Mouse (Mus musculus): ENCODE measurements around the gene Marf1.
"Not testable (repeated sequence)": the region's sequence is repeated elsewhere in the genome, so short reads cannot be mapped to it uniquely, and the experiment has no call there.

The Marf1 gene

DNA sequence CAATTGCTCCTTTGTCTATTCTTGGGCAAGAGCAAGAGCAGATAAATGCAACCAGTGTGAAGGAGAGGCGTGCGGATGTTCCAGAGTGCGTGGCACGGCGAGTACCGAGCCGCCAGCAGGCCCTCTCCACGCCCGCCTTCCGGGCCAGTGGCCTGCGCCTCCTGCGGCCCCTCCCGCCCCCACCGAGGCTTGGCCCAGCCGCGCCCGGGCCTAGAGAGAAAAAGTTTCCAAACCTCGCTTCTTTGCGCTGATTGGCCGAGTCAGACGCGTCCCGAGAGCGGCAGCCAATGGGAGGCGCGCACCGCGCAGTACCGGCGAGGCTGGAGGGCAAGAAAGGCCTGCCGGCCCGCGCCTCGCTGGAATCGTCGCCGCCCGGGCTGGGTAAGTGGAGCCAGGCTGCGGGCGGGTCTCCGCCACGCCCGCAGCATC lies at the start of gene Marf1, which contains the start of gene Nde1:
Gene Marf1, minus strand, starts transcription at position 364 of the 429 bp plus-strand sequence.
Gene Nde1, plus strand, starts transcription at position 288 of the 429 bp plus-strand sequence.
- peak; percentile 98 for DNase-seq (ENCODE audit: extremely low read depth, insufficient read length, low spot score)

DNA sequence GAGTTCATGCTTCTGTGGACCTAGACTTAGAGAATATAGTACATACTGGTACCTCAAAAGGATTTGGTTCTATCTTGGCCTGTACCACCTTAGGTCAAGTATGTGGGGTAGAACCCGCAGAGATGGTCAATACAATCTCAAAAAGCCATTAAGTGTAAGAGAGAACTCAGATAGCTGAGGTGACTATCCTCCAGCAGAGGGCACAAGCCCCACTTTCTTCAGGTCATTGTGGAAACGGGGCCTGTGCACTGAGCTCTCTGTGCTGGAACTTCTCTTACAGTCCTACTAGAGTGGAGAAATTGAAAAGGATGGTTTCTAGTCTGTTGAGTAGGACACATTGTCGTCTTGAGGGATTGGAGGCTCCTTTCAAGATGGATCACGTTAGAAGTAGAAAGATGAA lies 35.6 kb upstream of the Marf1 start:
- DNase-seq (ENCODE audit: extremely low read depth, insufficient read length, low spot score): no peak

DNA sequence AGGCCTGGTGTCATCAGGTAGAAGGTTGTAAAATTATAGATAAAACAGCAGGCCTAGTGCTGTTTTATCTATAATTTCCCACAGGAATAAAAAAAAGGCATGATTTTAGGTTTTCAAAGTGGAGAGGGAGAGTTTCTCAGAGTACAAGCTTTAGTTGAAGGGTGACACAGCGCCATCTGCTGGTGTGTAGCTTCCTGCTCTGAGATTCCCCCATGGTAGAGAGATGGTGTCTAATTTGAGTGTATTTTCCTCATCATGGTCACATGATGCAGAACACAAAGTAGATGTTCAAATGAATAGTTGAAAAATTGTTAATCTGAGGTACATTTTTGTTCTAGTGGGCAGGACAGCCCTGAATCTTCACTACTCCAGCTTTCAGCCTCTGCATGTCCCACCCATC lies 32.3 kb upstream of the Marf1 start:
- no peak for DNase-seq (ENCODE audit: extremely low read depth, insufficient read length, low spot score)

DNA sequence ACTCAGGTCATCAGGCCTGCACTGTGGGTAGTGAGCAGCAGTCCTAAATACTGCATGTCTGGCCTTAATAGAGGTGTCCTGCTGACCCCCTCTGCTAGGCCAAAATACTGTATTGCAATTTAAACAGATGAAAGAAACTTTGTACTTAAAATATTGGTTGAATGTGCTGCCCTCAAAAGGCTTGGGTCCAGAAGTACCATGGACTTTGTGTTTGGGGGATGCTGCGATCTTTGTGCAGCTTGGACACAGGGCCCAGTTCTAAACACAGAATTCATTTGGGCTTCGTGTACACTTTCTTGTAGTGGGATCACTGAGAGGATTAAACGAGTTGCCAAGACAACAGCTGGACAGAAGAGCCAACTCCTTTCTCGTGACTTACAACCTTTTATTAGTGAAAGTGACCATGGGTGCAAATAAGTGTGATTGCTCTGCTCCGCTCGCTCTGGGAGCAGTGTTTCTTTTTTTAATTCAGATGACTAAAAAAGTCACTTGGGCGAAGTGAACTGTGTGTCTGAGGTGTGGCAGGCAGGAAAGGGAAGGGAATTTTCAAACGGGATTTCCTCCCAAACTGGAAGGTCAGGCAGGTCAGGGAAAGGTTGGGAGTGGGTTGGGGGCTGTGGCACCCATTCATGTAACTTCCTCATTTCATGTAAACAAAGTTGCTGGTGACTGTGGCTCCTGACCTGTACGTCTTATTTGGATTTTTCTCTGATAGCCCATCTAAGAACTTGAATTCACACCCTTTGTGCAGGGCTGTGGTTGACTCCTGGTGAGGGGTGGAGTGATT lies 31.2 kb upstream of the Marf1 start:
- DNase-seq (ENCODE audit: extremely low read depth, insufficient read length, low spot score): no peak

DNA sequence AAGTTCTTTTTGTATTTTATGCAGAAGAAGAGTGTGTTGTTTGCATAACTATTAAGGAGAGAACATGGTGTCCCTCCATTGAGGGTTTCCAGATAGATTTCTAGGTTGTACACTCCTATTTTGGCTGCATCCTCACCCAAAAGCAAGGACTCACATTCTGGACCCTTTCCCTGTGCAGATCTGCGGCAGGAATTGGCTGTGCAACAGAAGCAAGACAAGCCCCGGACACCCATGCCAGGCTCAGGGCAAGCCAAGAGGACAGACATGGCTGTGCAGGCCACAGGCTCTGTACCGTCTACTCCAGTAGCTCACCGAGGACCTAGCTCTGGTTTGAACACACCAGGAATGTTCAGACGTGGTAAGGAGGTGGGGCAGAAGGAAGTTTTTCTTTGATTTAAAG lies 22.4 kb upstream of the Marf1 start:
- no peak for DNase-seq (ENCODE audit: extremely low read depth, insufficient read length, low spot score)

DNA sequence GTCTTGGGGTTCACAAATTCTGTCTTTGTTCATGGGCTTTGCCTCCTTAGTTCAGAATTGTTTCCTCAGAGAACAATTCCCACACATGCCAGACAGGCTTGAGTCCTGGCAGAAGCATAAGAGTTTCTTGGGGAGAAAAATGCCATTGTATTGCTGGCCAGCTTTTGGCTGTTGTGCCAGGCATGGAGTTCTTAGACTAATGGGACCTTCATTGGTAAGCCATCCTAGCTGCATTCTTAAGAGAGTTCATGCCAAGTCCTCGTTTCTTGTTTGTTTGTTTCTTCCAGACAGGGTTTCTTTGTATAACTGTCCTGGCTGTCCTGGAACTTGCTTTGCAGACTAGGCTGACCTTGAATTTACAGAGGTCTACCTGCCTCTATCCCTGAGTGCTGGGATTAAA lies 20.7 kb upstream of the Marf1 start:
- DNase-seq (ENCODE audit: extremely low read depth, insufficient read length, low spot score): no peak

DNA sequence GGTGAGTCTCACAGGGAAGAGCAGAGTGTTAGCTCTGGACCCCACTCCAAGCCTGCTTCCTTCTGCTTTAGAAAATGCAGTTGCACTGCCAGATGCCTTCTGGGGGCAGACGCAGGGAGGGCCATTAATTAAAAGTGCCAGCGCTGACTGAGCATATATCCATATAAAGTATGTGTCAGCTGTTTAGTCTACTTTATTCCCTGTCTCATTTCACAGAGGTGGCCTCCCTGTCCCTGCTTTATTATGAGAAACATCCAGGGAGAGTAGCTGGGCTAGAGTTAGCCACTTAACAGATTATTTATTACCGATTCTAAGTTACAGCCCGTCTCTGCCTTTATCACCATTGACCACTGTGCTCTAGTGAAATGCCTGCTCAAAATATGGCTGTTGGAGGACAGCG lies 19.2 kb upstream of the Marf1 start:
- no peak for DNase-seq (ENCODE audit: extremely low read depth, insufficient read length, low spot score)

DNA sequence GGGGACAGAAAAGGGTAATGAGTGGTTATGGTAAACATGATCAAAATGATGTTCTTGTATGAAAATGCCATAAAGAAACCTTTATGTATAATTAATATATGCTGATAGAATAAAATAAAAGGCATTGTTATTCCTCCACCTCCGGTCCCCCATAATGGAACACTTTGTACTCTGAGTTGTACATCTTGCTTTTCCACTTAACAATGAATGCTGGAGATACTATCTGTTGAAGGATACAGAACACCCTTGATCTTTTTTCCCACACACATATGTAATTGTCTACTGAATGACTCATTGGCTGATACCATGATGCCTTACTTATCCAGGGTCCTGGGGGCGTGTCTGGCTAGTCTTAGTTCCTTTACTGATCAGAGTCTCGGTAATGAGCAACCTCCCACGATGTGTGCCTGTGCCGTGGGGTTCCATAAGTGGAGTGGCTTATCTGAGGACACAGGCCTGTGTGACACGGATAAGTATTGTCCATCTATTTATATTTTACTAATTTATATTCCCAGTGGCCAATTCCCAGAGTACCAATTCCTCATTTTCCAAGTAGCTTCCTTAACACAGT lies 17.1 kb upstream of the Marf1 start:
- no peak for DNase-seq (ENCODE audit: extremely low read depth, insufficient read length, low spot score)

DNA sequence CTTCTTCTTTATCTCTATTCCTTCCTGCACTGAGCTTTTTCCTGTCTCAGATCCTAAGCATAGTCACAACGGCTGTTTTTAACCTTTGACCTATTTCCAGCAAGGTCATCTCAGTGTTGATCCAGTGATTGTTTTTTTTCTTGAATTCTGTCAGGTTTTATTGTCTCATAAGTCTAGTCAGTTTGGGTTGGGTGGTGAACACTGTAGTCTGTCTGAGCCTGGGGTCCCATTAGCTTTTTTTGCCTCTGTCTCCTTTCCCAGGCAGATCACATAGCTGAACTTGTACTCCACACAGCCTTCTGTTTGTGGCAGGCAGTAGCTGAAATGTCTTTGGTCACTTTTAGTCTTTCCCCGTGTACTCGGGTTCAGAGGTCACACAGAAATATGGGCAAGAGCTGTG lies 14.9 kb upstream of the Marf1 start:
- no peak for DNase-seq (ENCODE audit: extremely low read depth, insufficient read length, low spot score)

DNA sequence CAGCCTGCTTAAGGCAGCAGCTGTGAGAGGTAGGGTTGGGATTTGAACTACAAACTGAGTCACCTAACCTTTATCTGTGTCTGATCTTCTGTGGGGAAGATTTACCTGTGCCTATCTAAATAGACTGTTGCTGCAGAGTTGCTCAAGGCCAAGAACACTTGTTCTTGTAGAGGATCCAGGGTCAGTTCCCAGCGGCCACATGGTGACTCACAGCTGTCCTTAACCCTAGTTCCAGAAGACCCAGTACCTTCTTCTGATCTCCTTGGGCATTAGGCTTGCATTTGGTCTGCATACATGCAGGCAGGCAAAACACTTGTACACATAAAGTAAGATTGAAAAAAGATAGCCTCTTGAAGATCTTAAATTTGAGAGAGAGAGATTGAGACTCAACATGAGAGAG lies 6.6 kb upstream of the Marf1 start:
- DNase-seq (ENCODE audit: extremely low read depth, insufficient read length, low spot score): no peak

DNA sequence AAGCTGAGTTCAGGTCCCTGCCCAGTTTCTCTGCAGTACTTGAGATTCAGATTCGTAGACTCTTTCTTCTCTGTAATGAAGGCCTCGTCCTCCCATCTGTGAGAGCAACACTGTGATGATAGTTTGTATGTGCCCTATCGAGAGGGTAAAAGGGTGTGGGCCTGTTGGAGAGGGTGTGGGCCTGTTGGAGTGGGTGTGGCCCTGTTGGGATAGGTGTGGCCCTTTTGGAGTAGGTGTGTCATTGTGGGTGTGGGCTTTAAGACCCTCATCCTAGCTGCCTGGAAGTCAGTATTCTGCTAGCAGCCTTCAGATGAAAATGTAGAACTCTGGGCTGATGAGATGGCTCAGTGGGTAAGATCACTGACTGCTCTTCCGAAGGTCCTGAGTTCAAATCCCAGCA lies 3.3 kb upstream of the Marf1 start:
- no peak for DNase-seq (ENCODE audit: extremely low read depth, insufficient read length, low spot score)

DNA sequence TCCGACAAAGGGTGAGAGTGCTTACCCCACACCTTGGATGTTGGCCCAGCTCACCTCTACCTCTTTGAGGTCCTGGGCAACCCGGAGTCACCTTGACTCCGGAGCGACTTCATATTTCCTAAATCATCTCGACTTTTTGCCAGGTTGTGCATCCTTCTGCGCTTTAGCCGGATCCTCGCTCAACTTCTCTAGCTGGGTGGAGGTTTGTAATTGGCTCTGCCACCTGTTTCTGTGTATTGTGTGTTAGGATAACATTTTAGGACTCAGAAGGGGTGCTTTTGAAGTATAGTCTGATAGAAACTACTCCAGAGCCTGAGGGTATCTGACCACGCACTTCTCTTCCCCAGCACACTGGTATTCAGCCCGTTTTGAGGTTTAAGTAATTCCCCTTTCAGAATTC lies 580 bp upstream of the Marf1 start:
- DNase-seq (ENCODE audit: extremely low read depth, insufficient read length, low spot score): no peak

DNA sequence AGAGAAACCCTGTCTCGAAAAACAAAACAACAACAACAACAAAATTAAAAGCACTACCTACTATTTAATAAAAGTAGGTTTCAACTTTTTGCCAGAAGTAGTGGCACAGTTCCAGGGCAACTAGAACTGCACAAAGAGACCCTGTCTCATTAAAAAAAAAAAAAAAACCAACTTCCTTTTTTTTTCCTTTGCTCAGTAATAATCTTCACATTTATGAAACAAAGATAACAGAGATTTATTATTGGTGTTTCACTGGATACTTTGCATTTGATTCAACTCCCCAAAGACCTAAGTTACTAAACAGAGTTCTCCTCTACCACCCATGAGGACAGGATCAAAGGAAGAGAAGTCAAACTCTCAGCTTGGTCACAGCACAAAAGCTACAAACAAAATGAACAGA lies 2.2 kb downstream of the Marf1 start:
- DNase-seq (ENCODE audit: extremely low read depth, insufficient read length, low spot score): no peak

DNA sequence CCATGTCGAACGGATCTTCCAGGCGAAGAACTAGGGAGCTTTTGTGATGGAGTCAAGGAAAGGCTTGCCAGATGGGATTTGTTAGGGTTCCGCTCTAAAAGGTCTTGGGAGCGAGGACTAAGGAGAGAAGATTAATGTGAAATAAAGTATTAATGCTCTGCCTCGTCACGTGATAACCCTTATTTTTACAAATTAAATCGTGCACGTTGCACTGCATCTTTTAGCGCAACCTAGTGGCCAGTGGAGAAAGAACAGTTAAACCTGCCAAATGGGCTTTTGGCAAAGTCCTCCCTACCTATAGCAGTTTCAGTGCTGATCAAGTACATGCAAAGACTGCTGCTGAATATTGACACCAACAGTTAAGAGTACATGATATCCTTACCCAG lies 3.4 kb downstream of the Marf1 start:
- no peak for DNase-seq (ENCODE audit: extremely low read depth, insufficient read length, low spot score)

DNA sequence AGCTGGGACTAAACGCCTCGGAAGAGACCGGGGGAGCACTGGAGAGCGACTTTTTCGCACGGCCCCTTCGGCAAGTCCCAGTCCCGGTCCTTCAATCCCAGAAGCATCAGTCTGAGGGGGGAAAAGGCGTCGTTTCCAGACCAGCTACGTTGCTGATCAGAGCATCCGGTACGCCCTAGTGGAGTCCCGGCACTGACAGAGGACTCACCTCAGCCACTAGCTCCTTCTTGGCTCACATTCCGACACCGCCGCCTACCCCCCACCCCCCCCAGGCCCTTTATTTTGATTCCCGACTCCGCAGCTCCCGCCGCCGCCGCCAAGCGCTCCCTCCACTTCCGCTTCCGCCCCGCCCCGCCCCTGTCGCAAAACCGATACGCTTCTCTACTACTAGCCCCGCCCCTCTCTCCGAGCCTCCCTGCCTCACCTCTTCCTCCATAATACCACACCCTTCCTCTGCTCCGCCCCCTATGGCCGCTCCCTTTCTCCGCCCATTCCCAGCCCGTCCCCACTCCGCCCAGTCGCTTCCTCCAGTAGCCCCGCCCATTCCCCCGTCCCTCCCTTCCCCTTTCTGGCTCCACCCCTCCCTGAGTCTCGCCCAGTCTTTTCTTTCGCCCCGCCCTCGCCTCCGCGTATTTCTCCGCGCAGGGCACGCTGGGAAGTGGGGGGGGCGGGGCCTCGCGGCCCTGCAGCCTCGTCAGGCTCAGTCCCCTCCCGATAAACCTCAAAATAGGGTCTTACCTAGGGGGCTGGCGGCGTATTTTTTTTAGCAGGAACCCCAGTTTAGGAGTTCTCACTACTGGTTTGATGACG lies 4.0 kb downstream of the Marf1 start:
- peak; percentile 99 for DNase-seq (ENCODE audit: extremely low read depth, insufficient read length, low spot score)

DNA sequence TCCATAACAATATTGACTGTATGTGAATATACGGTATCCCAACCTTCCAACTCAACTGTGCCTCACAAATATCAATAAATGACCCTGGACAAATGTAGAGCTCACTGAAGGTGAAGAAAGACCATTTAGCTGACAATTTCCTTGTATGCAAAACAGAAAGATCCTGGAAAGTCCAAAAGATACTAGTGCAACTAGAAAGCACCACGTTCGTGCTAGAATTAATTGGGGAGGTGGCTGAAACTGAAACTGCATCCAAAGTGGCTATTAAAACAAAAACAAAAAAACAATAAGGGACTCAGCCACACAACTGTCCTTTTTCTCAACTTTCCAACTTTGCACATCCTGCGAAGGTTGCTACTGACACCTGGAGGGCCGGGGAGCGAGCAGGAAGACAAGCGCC lies 4.6 kb downstream of the Marf1 start:
- no peak for DNase-seq (ENCODE audit: extremely low read depth, insufficient read length, low spot score)

DNA sequence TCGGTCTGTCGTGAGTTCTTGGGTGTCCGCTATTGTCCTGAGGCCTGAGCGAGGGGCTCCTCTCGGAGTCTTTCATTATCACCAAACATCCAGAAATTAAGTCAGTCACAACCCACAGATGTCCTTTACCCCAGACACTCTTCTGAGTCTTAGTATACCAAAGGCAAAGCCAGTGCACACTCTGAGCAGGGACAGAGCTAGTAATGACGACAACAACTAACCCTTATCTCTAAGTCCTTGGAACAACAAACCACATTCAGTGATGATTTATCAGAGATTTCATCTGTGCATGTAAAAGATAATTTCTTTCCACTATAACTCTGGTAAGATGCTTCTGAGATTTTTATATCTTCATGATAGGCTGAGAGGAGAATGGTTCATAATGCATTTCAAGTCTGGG lies 6.8 kb downstream of the Marf1 start:
- DNase-seq (ENCODE audit: extremely low read depth, insufficient read length, low spot score): no peak

DNA sequence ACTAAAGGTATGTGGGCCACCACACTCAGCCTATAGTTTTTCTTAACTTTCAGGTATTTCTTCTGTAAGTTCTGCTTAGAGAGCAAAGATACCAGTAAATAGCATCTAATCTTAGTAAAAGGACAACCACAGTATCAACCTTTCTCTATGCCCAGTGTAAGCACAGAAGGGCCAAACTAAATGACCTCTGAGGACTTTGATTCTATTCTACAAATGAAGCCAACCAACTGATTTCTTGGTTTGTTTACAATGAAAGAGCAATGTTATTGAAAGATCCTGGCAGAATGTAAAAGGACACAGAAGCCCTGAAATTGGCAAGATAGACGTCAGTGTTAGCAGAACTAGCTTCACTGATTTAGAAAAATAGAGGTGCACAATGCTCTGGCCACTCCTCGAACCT lies 7.5 kb downstream of the Marf1 start:
- not testable (repeated sequence) for DNase-seq (ENCODE audit: extremely low read depth, insufficient read length, low spot score)

DNA sequence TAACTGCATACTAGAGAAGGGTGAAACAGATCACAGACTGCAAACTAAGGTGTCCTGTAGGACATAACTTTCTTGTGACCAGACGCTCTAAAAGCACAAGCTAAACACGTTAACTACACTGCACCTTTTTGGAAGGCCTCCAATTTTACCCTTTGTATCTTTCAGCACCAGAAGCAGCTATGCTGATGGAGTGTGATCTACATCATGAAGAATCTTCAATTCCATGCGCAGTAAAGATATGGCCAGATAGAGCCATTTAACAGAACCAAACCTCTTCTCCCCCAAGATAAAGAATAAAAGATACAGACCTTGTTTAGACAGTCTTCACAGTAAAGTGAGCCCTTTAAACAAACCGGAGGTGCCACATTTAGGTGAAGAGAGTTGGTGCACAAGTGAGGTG lies 11.4 kb downstream of the Marf1 start:
- no peak for DNase-seq (ENCODE audit: extremely low read depth, insufficient read length, low spot score)

DNA sequence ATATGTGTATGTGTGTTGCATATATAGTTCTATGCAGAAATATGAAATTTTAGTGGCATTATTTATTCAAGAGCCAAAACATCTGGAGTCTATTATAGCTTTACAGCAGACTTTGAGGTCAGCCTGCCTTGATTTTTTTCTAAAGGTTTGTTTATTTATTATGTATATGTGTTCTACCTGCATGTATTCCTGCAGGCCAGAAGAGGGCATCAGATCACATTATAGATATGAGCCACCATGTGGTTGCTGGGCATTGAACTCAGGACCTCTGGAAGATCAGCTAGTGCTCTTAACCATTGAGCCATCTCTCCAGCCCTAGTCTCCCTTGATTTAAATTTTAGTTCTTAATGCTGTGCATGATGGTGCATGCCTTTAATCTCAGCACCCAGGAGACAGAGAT lies 15.4 kb downstream of the Marf1 start:
- DNase-seq (ENCODE audit: extremely low read depth, insufficient read length, low spot score): no peak

DNA sequence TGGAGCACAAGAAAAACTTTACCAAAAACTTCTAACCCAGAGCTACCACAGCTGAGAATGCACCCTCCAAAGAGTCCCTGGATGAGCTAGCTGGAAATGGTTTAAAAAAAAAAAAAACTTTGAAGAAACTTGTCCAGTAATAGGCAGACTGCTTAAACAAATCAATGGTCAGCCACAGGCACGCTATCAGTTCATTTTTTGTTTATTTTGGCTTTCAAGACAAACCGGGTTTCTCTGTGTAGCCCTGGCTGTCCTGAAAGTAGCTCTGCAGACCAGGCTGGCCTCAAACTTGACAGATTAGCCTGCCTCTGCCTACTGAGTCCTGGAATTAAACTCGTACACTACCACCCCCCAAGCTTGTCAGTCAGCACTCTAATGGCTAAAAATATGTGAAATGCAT lies 19.9 kb downstream of the Marf1 start:
- no peak for DNase-seq (ENCODE audit: extremely low read depth, insufficient read length, low spot score)

DNA sequence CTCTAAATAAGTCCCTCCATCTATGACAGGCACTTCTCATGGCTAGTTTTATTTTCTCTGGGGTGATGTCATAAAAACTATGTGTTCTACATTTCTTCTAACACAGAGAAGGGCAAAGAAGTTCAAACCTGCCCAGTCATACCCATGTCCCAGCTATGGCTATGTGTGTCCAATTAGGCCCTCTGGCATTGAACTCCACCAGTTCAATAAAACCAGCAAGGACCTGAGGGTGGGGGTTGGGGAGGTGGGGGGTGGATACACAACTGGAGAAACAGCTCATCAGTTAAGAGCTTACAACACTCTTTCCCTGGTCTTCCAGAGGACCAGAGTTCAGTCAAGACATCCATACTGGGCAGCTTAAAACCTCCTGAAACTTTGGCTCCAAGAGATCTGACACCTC lies 24.0 kb downstream of the Marf1 start:
- DNase-seq (ENCODE audit: extremely low read depth, insufficient read length, low spot score): no peak

Measured in 3134 (cell line).